Mouse (Mus musculus): ENCODE data around the gene Mpv17l2.

- TF ChIP-seq FLI1 (IDR thresholded peaks at IDR 0.05; ENCODE audit: low read length) (no peak), GATA1 (IDR thresholded peaks at IDR 0.05; ENCODE audit: borderline replicate concordance, low read length) (no peak)
Measured at GRCm38 (mm10) chr8:70804481-70805206, 43.9 kb upstream of the Mpv17l2 start, which contains the start of gene Mast3.

All from megakaryocyte, embryonic 14.5 days (primary cell).